22 mouse cellular contexts compared by ENCODE assay signal in genomic region chr2:167487551-167487950, GRCm38 (mm10).
"Had no signal": no experiment of that assay in that cellular context is flagged by ENCODE, and none has a peak within 500 bp of the region (broad histone marks: within the 10 kb centered on the region; RNA-seq: fewer than 3 reads in every experiment).

No protein-coding gene starts in this region.

- DNase-seq: kidney, adult 8-10 months; kidney, postnatal 10 days; kidney, postnatal 36 days; layer of hippocampus, adult 9-11 months; liver; lung, adult 18-20 months; lung, postnatal 10 days; lung, postnatal 36 days; right cerebral cortex, adult 18-20 months; right cerebral cortex, postnatal 14 days; thymus, adult 18-20 months; thymus, postnatal 36 days had no signal

- H3K27ac ChIP-seq: kidney, embryonic 15.5 days; limb, embryonic 10.5 days; limb, embryonic 13.5 days; liver, embryonic 12.5 days; liver, embryonic 15.5 days; lung, embryonic 15.5 days; midbrain, embryonic 12.5 days; midbrain, embryonic 15.5 days; neural tube, embryonic 12.5 days had no signal

- H3K4me3 ChIP-seq: kidney, embryonic 15.5 days; limb, embryonic 10.5 days; limb, embryonic 13.5 days; liver, embryonic 12.5 days; liver, embryonic 15.5 days; lung, embryonic 15.5 days; midbrain, embryonic 12.5 days; midbrain, embryonic 15.5 days; neural tube, embryonic 12.5 days; neural tube, embryonic 15.5 days had no signal
